11 mouse cellular contexts compared by ENCODE assay signal in genomic region chr9:119964206-119964605, GRCm38 (mm10). TPM values are rescaled to one million over a fixed set of nuclear protein-coding genes. Genes with fewer than 3 reads are reported as not detected.
DNase-seq lines count a peak whose midpoint lies in the region; ATAC-seq lines count a peak whose summit lies in the region.
"Had no signal": no experiment of that assay in that cellular context is flagged by ENCODE, and none has a peak within 500 bp of the region (broad histone marks: within the 10 kb centered on the region; RNA-seq: fewer than 3 reads in every experiment).

No protein-coding gene starts in this region.

- no peak for ATAC-seq in kidney, embryonic 16.5 days (ENCODE audit: low FRiP score, low TSS enrichment)
- no peak for ATAC-seq in kidney, embryonic 14.5 days (ENCODE audit: low FRiP score, low TSS enrichment)
- no peak for ATAC-seq in heart, embryonic 13.5 days (ENCODE audit: extremely low read depth, insufficient number of reproducible peaks, low FRiP score, low TSS enrichment)
- ATAC-seq: forebrain, postnatal 0 days had no signal

- no peak overlapping the region for H3K4me3 ChIP-seq in kidney, embryonic 16.5 days (ENCODE audit: low read length)
- H3K4me3 ChIP-seq in kidney, embryonic 14.5 days (ENCODE audit: low read length) = no peak overlapping the region
- H3K4me3 ChIP-seq in heart, embryonic 13.5 days = peak overlapping the region; percentile 17
- H3K4me3 ChIP-seq: embryonic facial prominence, embryonic 15.5 days; limb, embryonic 12.5 days; midbrain, embryonic 10.5 days had no signal

- H3K9me3 ChIP-seq in kidney, embryonic 16.5 days (ENCODE audit: low read length) = no peaks in the 10 kb centered on the region
- no peaks in the 10 kb centered on the region for H3K9me3 ChIP-seq in kidney, embryonic 14.5 days (ENCODE audit: control insufficient read depth, low read length)
- H3K9me3 ChIP-seq in heart, embryonic 13.5 days = no peaks in the 10 kb centered on the region
- H3K9me3 ChIP-seq: embryonic facial prominence, embryonic 15.5 days; limb, embryonic 12.5 days; midbrain, embryonic 10.5 days had no signal

- 67% methylated on average over 3 of the region's 3 CpGs for WGBS in kidney, embryonic 16.5 days
- WGBS in kidney, embryonic 14.5 days = 75% methylated on average over 3 of the region's 3 CpGs
- 39% methylated on average over 3 of the region's 3 CpGs for WGBS in heart, embryonic 13.5 days

- H3K27ac ChIP-seq in kidney, embryonic 16.5 days (ENCODE audit: low read length) = peak overlapping the region; percentile 36; the same call in 1 of the 2 replicates
- no peak overlapping the region for H3K27ac ChIP-seq in kidney, embryonic 14.5 days (ENCODE audit: low read depth, low read length)
- peak overlapping the region; percentile 79 for H3K27ac ChIP-seq in heart, embryonic 13.5 days (replicated peaks)
- H3K27ac ChIP-seq: embryonic facial prominence, embryonic 15.5 days; limb, embryonic 12.5 days; midbrain, embryonic 10.5 days had no signal

- peak; percentile 60 for DNase-seq in kidney, postnatal 14 days
- DNase-seq in lung, postnatal 25 days (ENCODE audit: low spot score) = peak; percentile 86
- DNase-seq in urinary bladder, adult 2 months (ENCODE audit: low spot score) = no peak
- DNase-seq in spleen, postnatal 14 days (ENCODE audit: low spot score in 2 of 2) = no peak
- DNase-seq: forebrain, postnatal 0 days had no signal

- no peaks in the 10 kb centered on the region for H3K27me3 ChIP-seq in kidney, embryonic 16.5 days (ENCODE audit: insufficient read depth, low read length)
- no peaks in the 10 kb centered on the region for H3K27me3 ChIP-seq in kidney, embryonic 14.5 days (ENCODE audit: control insufficient read depth, insufficient read depth, low read length)
- no peaks in the 10 kb centered on the region for H3K27me3 ChIP-seq in heart, embryonic 13.5 days (replicated peaks)
- H3K27me3 ChIP-seq: embryonic facial prominence, embryonic 15.5 days had no signal

- no peaks in the 10 kb centered on the region for H3K36me3 ChIP-seq in kidney, embryonic 16.5 days (ENCODE audit: insufficient read depth, low read length)
- no peaks in the 10 kb centered on the region for H3K36me3 ChIP-seq in kidney, embryonic 14.5 days (ENCODE audit: control insufficient read depth, insufficient read depth, low read length)
- H3K36me3 ChIP-seq in heart, embryonic 13.5 days = no peaks in the 10 kb centered on the region
- H3K36me3 ChIP-seq: embryonic facial prominence, embryonic 15.5 days; limb, embryonic 12.5 days; midbrain, embryonic 10.5 days had no signal

- H3K9ac ChIP-seq in kidney, embryonic 16.5 days (replicated peaks; ENCODE audit: low read length) = no peak overlapping the region
- H3K9ac ChIP-seq in kidney, embryonic 14.5 days (ENCODE audit: low read depth, low read length) = no peak overlapping the region
- H3K9ac ChIP-seq in heart, embryonic 13.5 days = peak overlapping the region; percentile 40; the same call in 1 of the 2 replicates
- H3K9ac ChIP-seq: embryonic facial prominence, embryonic 15.5 days; forebrain, postnatal 0 days; limb, embryonic 12.5 days had no signal

- H3K4me1 ChIP-seq in kidney, embryonic 16.5 days (ENCODE audit: insufficient read depth, low read length) = peaks cover 15% of the 10 kb centered on the region
- H3K4me1 ChIP-seq in kidney, embryonic 14.5 days (ENCODE audit: control insufficient read depth, insufficient read depth, low read length) = peaks cover 6% of the 10 kb centered on the region; the same call in 1 of the 2 replicates
- H3K4me1 ChIP-seq in heart, embryonic 13.5 days = peaks cover 31% of the 10 kb centered on the region

- no peak overlapping the region for H3K4me2 ChIP-seq in kidney, embryonic 16.5 days (replicated peaks; ENCODE audit: low read depth, low read length)
- no peak overlapping the region for H3K4me2 ChIP-seq in kidney, embryonic 14.5 days (replicated peaks; ENCODE audit: low read depth, low read length)
- peak overlapping the region; percentile 69 for H3K4me2 ChIP-seq in heart, embryonic 13.5 days
- H3K4me2 ChIP-seq: embryonic facial prominence, embryonic 15.5 days; limb, embryonic 12.5 days had no signal

RNA-seq across cellular contexts. Expression of gene Csrnp1, which starts 20.3 kb away (rescaled TPM):
- 7.1 and 8.7 TPM in 2 replicates for polyA plus RNA-seq in kidney, embryonic 16.5 days (2015; fragmentation: Nextera tagmentation; extraction: Ambion mirVana)
- polyA plus RNA-seq in kidney, embryonic 14.5 days (2014; fragmentation: Nextera tagmentation; extraction: Ambion mirVana) = 1.9 and 3.9 TPM in 2 replicates
- 5.7 and 6.8 TPM in 2 replicates for polyA plus RNA-seq in heart, embryonic 13.5 days (2015; fragmentation: Nextera tagmentation; extraction: Ambion mirVana)
- 15.6 and 26.4 TPM in 2 replicates for polyA plus RNA-seq in urinary bladder, adult 2 months (2012; rRNA removed)

RNA-seq across cellular contexts. Expression of gene Ttc21a, which starts 26.8 kb away (rescaled TPM):
- polyA plus RNA-seq in kidney, embryonic 16.5 days (2015; fragmentation: Nextera tagmentation; extraction: Ambion mirVana) = 0.20 and 0.35 TPM in 2 replicates
- 0.06 and 0.19 TPM in 2 replicates for polyA plus RNA-seq in kidney, embryonic 14.5 days (2014; fragmentation: Nextera tagmentation; extraction: Ambion mirVana)
- 0.17 and 0.27 TPM in 2 replicates for polyA plus RNA-seq in heart, embryonic 13.5 days (2015; fragmentation: Nextera tagmentation; extraction: Ambion mirVana)
- 1.2 and 1.4 TPM in 2 replicates for polyA plus RNA-seq in urinary bladder, adult 2 months (2012; rRNA removed)

RNA-seq across cellular contexts. Expression of gene Gorasp1, which starts 26.8 kb away (rescaled TPM):
- polyA plus RNA-seq in kidney, embryonic 16.5 days (2015; fragmentation: Nextera tagmentation; extraction: Ambion mirVana) = 28.0 and 29.5 TPM in 2 replicates
- 17.8 and 22.1 TPM in 2 replicates for polyA plus RNA-seq in kidney, embryonic 14.5 days (2014; fragmentation: Nextera tagmentation; extraction: Ambion mirVana)
- 21.4 and 23.8 TPM in 2 replicates for polyA plus RNA-seq in heart, embryonic 13.5 days (2015; fragmentation: Nextera tagmentation; extraction: Ambion mirVana)
- 27.6 and 30.6 TPM in 2 replicates for polyA plus RNA-seq in urinary bladder, adult 2 months (2012; rRNA removed)

RNA-seq across cellular contexts. Expression of gene Xirp1, which starts 59.2 kb away (rescaled TPM):
- polyA plus RNA-seq in kidney, embryonic 16.5 days (2015; fragmentation: Nextera tagmentation; extraction: Ambion mirVana) = 0.22 and 0.23 TPM in 2 replicates
- not detected in 2 replicates for polyA plus RNA-seq in kidney, embryonic 14.5 days (2014; fragmentation: Nextera tagmentation; extraction: Ambion mirVana)
- 44.6 and 47.2 TPM in 2 replicates for polyA plus RNA-seq in heart, embryonic 13.5 days (2015; fragmentation: Nextera tagmentation; extraction: Ambion mirVana)
- 0.11 and 0.22 TPM in 2 replicates for polyA plus RNA-seq in urinary bladder, adult 2 months (2012; rRNA removed)
- polyA plus RNA-seq: forebrain, postnatal 0 days; midbrain, embryonic 10.5 days had no signal

Comparison
In these comparisons a context has a peak if more than half of its experiments do, and no peak if none do; other contexts are left out.
1. DNase-seq: peak in kidney, postnatal 14 days (single experiment) and lung, postnatal 25 days (single experiment); none in urinary bladder, adult 2 months (single experiment) and spleen, postnatal 14 days (0 of 2).